Mouse (Mus musculus) G1E (cell line): ENCODE results near the gene Aaas. TPM values are rescaled to one million over a fixed set of nuclear protein-coding genes. Genes with fewer than 3 reads are reported as not detected.

Experiments
- ATAC-seq: 2 replicates; pipeline ENCODE4 v1.8.0; 2016; ENCODE audit warnings: mild to moderate bottlenecking; ENCODE audit not compliant: insufficient number of reproducible peaks, poor library complexity, low FRiP score, severe bottlenecking; ENCODE audit errors: extremely low read depth
- DNase-seq: peaks from one replicate; pipeline ENCODE4 v3.0.0; 2012; ENCODE audit warnings: low spot score
- H3K27me3 ChIP-seq: 2 replicates; pipeline ENCODE4 v1.6.1; 2012; ENCODE audit warnings: mild to moderate bottlenecking, low read length, inconsistent platforms; ENCODE audit not compliant: insufficient read depth
- H3K36me3 ChIP-seq: replicated peaks from 2 replicates; pipeline ENCODE3; 2012; ENCODE audit warnings: mild to moderate bottlenecking, inconsistent platforms
- H3K4me1 ChIP-seq: 2 replicates; pipeline ENCODE4 v1.6.1; 2012; ENCODE audit warnings: low read depth, low read length, inconsistent platforms, mixed read lengths; ENCODE audit not compliant: insufficient read depth
- H3K4me3 ChIP-seq: 2 replicates; pipeline ENCODE4 v1.5.1; 2012; ENCODE audit warnings: low read depth, mild to moderate bottlenecking, inconsistent platforms, low read length, moderate library complexity, mixed read lengths
- H3K9me3 ChIP-seq: replicated peaks from 2 replicates; pipeline ENCODE4 v1.6.1; 2012; ENCODE audit warnings: inconsistent platforms
- CTCF ChIP-seq: IDR thresholded peaks from 2 replicates; pipeline ENCODE4 v1.5.1; 2012; ENCODE audit warnings: low read depth, low read length, inconsistent platforms, mixed read lengths
- GATA1 ChIP-seq: IDR thresholded peaks from 2 replicates; pipeline ENCODE4 v1.6.1; 2012; ENCODE audit warnings: borderline replicate concordance, low read length, inconsistent platforms, mixed read lengths
- GATA2 ChIP-seq: IDR thresholded peaks from 2 replicates; pipeline ENCODE4 v1.6.1; 2012; ENCODE audit warnings: low read depth, low read length, inconsistent platforms, borderline replicate concordance
- POLR2AphosphoS5 ChIP-seq: IDR thresholded peaks from 2 replicates; pipeline ENCODE4 v1.6.1; 2012; ENCODE audit warnings: low read depth, low read length, inconsistent platforms; ENCODE audit not compliant: insufficient replicate concordance
- TAL1 ChIP-seq: conservative IDR thresholded peaks from 2 replicates; pipeline ENCODE4 v1.6.1; 2012; ENCODE audit warnings: low read depth, low read length, inconsistent platforms, mixed read lengths
- polyA plus RNA-seq: library from polyadenylated mRNA; stranded (reverse); fragments of >175 nt; gene quantifications from 2 replicates; pipeline ENCODE4 v1.2.3, GENCODE M21; 2012
- total RNA-seq, 2 experiments: library from RNA; stranded (forward) in 1 of 2; stranded (reverse) in 1 of 2; fragments of 200-1000 nt in 1 of 2; fragments of >200 nt in 1 of 2; fragmentation: Nextera tagmentation in 1 of 2; gene quantifications; 2 replicates each; pipeline ENCODE4 v1.2.3; 2014 to 2017

Gene Aaas
- total and polyA plus RNA-seq, 3 experiments = 126 to 288 (median 187) TPM

DNA sequence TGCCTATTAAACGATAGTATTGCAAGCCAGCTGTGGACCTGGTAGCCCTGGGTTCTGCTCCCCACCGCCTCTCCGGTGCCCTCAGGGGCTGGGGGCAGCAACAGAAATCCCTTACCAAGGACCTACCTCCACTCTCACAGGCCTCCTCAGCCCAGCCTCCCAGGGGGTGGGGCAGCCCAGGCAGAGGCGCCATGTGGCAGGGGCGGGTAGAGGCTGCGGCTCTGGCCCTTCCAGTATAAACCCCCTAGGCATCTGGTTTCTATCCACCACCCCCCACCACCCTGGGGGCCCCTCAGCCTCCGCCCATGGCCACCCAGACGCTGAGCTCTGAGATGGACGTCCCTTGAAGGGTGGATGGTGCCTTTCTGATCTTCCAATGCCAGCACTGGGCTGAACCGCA lies 20.2 kb upstream of the Aaas start:
- H3K4me1 ChIP-seq = peaks cover 22% of the 10 kb centered on the region

DNA sequence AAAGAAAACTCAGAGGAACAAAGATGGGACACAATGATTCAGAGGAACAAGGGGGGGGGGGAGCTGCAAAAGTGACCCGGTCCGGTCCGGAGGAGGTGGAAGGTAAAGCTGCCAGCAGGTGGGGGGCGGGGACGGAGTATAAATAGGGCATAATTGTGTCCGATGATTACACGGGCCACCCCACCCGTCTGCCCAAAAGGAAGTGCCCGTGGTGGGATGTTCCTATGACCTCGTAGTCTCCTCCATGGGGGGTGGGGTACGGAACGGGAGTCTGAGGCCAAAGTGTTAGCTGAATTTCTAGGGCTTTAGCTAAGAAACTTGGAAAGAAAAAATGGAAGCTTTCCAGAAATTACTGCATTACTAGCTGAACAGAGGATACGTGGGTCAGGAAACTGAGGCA lies 19.4 kb upstream of the Aaas start:
- peaks cover 78% of the 10 kb centered on the region for H3K27me3 ChIP-seq
- H3K4me1 ChIP-seq = peaks cover 24% of the 10 kb centered on the region
- H3K9me3 ChIP-seq = no peaks in the 10 kb centered on the region
- H3K4me3 ChIP-seq = no peak overlapping the region
- ATAC-seq (no peak), DNase-seq (no peak)
- no peaks in the 10 kb centered on the region for H3K36me3 ChIP-seq
- TF ChIP-seq TAL1 (no peak), CTCF (no peak), GATA2 (no peak), POLR2AphosphoS5 (no peak), GATA1 (no peak)

More for the DNA sequence above, 20.2 kb upstream of the Aaas start:
- no peak overlapping the region for H3K4me3 ChIP-seq
- no peak for TF ChIP-seq TAL1
- TF ChIP-seq GATA2 = no peak
- no peak for TF ChIP-seq POLR2AphosphoS5
- no peak for TF ChIP-seq GATA1
- no peak for TF ChIP-seq CTCF
- no peaks in the 10 kb centered on the region for H3K9me3 ChIP-seq
- H3K36me3 ChIP-seq = no peaks in the 10 kb centered on the region
- DNase-seq = no peak
- H3K27me3 ChIP-seq = peaks cover 78% of the 10 kb centered on the region
- no peak for ATAC-seq

DNA sequence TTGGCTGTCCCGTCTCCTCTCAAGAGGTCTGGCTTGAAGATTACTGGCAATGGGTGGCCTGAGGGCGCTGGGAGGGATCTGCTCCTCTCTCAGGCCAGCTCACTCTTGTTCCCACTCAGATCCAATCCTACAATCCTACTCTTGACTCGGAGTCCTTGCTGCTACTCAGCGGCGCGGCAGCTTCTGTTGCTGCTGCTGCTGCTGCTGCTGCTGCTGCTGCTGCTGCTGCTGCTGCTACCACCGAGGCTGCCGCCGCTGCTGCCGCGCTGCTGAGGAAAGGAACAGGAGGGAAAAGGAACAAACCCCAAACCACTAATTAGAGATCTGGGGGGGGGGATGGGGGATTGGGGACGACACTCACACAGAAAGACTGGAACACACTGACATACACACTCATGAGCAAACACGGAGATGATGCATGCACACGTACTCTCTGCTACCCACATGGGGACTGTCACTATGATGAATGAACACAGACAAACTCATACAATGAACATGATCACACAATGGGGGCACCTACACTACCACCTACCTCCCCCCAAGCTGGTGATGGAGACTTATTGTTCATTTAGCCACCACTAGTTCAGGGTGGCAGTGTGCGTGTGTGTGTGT lies 16.3 kb upstream of the Aaas start, which contains the start of gene Sp7:
Sp7 (minus strand) TSS at position 450 of the 612 bp plus-strand sequence.
- H3K4me1 ChIP-seq = peaks cover 34% of the 10 kb centered on the region
- no peak for TF ChIP-seq POLR2AphosphoS5
- no peak for TF ChIP-seq CTCF
- no peak for TF ChIP-seq GATA1
- no peak for TF ChIP-seq TAL1
- TF ChIP-seq GATA2 = no peak
- no peaks in the 10 kb centered on the region for H3K9me3 ChIP-seq
- peaks cover 79% of the 10 kb centered on the region for H3K27me3 ChIP-seq
- DNase-seq = no peak
- H3K36me3 ChIP-seq = no peaks in the 10 kb centered on the region
- ATAC-seq = no peak
- no peak within 1 kb of the TSS; the same call in 1 of the 2 replicates for H3K4me3 ChIP-seq

DNA sequence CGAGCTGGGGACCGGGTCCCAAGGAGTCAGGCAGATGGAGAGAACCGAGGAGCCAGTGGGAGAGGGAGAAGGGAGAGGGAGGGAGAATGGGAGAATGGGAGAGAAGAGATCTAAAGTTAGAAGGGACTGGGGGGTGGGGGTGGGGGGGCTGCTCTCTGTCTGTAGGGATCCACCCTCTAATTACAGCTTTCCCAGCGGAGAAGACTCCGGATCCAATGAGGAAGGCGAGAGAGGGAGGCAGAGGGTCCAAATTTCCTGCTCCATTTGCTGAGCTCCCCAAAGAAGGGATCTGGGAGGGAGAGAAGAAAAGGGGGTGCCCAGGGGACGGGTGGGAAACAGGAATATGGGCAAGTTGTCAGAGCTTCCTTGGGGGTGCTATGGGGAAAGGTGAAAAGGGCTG lies 15.7 kb upstream of the Aaas start:
- Histone ChIP-seq H3K9me3 (no peaks in the 10 kb centered on the region), H3K4me3 (no peak overlapping the region), H3K36me3 (no peaks in the 10 kb centered on the region), H3K27me3 (peaks cover 77% of the 10 kb centered on the region), H3K4me1 (peaks cover 31% of the 10 kb centered on the region)
- DNase-seq (no peak), ATAC-seq (no peak)
- no peak for TF ChIP-seq CTCF
- TF ChIP-seq GATA2 = no peak
- no peak for TF ChIP-seq TAL1
- no peak for TF ChIP-seq GATA1
- no peak for TF ChIP-seq POLR2AphosphoS5

DNA sequence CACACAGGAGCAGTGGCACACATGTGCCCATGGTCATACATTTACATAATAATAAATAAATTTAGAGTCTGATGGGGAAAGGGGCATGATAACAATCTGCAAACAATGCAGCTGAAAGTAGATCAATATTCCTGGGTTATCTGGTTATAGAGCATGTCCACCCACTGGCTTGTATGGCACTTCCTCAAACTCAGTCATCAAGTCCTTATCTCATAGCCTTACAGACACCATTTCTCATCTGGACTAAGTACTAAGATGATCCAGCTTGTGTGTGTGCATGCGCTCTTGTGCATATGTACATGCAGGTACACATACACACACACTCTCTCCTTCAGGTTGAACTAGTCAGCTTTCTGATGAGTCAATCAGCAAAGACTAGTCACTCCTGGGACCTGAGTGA lies 14.1 kb upstream of the Aaas start:
- Histone ChIP-seq H3K27me3 (peaks cover 71% of the 10 kb centered on the region), H3K9me3 (no peaks in the 10 kb centered on the region), H3K36me3 (no peaks in the 10 kb centered on the region), H3K4me1 (peaks cover 21% of the 10 kb centered on the region), H3K4me3 (no peak overlapping the region)
- peak; percentile 28; the same call in 1 of the 2 replicates for ATAC-seq
- no peak for TF ChIP-seq GATA2
- DNase-seq = no peak

DNA sequence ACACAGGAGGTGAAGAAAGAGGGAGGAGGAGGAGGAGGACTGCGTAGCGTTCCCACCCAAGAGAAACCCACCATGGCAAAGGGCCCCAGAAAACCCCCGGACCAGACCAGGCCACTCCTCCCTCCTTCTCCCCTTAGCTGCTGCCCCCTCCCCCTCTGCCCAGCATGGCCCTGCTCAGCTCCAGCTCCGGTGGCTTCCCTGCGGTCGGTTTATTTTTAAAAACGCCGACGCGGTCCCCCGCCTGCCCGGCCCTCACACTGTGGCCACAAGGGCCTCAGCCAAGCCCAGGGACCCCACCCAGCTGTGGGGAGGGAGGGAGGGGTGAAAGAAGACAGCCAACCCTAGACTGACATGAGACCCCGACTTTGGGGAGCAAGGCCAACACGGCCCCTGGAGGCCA lies 12.1 kb upstream of the Aaas start:
- Histone ChIP-seq H3K4me1 (peaks cover 23% of the 10 kb centered on the region), H3K36me3 (no peaks in the 10 kb centered on the region), H3K4me3 (no peak overlapping the region), H3K9me3 (no peaks in the 10 kb centered on the region), H3K27me3 (peaks cover 80% of the 10 kb centered on the region)
- no peak for TF ChIP-seq GATA1
- no peak for TF ChIP-seq POLR2AphosphoS5
- DNase-seq (no peak), ATAC-seq (no peak)

DNA sequence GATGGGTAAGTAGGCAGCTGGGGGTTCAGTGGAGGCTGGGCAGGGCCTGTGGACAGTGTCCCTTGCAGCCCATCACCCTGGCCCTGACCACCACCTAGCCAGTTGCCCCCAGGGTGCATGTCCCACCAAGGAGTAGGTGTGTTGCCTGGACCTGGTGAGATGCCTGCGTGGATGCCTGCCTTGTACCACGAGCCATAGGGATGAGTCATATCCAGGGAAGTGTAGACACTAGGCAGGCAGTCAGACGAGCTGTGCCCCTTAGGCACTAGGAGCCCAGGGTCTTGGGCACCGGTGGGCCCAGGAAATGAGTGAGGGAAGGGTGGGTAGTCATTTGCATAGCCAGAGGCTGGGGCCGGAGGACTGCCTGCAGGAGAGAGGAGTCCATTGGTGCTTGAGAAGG lies 8.3 kb upstream of the Aaas start:
- TF ChIP-seq TAL1 (no peak), GATA1 (no peak), GATA2 (no peak), CTCF (no peak), POLR2AphosphoS5 (no peak)
- Histone ChIP-seq H3K27me3 (peaks cover 80% of the 10 kb centered on the region), H3K36me3 (no peaks in the 10 kb centered on the region), H3K4me1 (peaks cover 16% of the 10 kb centered on the region), H3K9me3 (peaks cover 11% of the 10 kb centered on the region), H3K4me3 (no peak overlapping the region)
- ATAC-seq = no peak
- no peak for DNase-seq
